Mouse (Mus musculus) kidney, postnatal 36 days (tissue): ENCODE measurements around the gene Syn3.

ENCODE experiments used
- DNase-seq, 2 experiments: peaks; one replicate each; pipeline ENCODE4 v3.0.0; 2021 to 2022; ENCODE audit warnings: mixed read lengths in 2 of 2

Syn3 gene

DNA sequence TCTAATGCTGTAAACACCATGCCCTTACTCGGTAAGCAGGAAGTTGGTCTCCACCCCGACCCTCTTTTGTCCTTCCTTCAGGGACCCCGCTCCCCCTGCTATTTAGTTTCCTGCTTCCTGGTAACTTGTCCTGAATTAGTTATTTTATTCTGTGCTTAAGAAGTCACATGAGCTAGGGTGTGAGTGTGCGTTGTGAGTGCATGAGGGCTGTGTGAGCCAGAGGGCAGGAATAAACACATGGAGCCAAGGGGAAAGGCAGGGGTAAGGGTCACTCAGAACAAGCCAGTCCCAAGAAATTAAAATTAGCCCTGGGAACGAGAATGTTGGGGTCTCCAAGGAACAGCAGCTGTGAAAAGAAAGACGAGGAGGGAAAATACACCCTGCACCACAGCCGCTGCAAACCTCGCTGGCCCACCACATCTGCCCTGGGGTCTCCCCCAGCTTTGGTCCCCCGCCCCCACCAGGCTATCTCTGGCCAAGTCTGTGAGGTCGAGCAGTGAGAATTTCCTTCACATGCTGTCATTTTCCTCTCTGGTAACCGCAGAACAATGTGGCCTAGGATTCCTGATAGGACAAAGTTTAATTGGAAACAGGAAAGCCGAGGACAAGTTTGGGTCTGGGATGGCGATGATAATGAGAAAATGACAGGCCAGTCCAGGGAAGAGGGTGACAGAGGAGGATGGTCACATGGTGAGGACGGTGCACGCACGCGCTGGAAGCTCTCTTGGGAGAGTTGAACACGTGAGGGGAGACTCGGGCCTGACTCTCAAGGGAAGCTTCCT is 225.1 kb downstream of the Syn3 start:
- DNase-seq, result peak; percentile 80 to 87

DNA sequence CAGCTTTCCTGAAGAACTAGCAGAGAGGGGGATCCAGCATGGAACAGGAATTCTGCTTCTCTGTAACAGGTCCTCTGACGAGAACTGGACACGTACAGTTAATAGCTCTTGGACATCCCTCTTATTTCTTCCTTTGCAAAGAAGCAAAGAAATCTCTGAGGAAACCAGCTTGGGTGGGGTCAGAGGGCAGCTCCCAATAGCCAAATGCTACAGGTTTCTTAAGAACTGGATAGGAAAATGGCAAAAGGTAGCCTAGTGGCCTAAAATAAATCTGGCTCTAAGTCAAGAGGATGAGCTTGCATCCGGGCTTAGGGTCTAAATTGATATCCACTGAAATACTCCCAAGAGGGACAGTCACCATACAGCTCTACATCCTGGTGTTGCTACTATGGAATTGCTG is 225.9 kb downstream of the Syn3 start:
- DNase-seq, result peak; percentile 38 to 55

DNA sequence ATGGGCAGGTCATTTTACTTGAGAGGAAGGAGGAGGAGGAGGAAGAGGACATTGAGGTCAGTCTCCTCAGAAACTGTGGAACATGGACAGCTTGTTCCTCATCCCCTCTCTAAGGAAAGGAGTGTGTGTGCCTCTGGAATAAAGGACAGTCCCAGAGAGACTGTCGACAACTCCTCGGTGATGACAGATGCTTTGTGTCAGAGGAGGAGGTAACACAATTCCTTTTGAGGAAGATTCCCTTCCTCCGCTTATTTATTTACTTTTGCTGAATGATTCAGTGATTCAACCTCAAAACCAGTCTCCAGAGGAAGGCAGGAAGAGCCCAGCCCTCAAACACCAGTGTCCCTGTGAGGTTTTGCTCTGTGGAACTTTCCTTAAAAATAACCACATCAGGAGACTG is 228.4 kb downstream of the Syn3 start:
- DNase-seq, result peak; percentile 11 to 67

- peak; percentile 34 to 58 for DNase-seq
Observed at GRCm38 (mm10) chr10:86264618-86265017, 234.1 kb downstream of the Syn3 start.

- no peak for DNase-seq
Observed at GRCm38 (mm10) chr10:86261725-86262124, 237.0 kb downstream of the Syn3 start.

GRCm38 (mm10) chr10:86258992-86259391 is 239.7 kb downstream of the Syn3 start:
- DNase-seq, result peak; percentile 44 to 68

DNA sequence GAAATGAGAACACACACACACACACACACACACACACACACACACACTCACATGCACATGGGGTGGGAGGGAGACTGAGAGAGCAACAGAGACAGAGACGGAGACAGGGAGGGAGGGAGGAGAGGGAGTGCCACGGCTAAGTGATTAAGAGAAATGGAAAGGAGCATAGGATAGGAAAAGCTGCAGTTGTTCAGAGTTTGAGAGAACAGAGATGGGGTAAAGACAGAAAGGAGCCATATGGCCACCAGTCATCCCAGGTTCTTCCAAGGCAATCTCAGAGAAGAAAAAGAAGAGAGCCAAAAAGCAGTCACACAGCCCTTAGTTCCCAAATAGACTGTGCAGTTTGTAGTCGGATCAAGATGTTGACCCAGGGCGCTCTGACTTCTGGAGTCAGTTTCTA is 240.7 kb downstream of the Syn3 start:
- no peak for DNase-seq

GRCm38 (mm10) chr10:86257045-86257444 is 241.7 kb downstream of the Syn3 start:
- no peak for DNase-seq

- DNase-seq, result no peak
Observed at GRCm38 (mm10) chr10:86256221-86256620, 242.5 kb downstream of the Syn3 start.

DNA sequence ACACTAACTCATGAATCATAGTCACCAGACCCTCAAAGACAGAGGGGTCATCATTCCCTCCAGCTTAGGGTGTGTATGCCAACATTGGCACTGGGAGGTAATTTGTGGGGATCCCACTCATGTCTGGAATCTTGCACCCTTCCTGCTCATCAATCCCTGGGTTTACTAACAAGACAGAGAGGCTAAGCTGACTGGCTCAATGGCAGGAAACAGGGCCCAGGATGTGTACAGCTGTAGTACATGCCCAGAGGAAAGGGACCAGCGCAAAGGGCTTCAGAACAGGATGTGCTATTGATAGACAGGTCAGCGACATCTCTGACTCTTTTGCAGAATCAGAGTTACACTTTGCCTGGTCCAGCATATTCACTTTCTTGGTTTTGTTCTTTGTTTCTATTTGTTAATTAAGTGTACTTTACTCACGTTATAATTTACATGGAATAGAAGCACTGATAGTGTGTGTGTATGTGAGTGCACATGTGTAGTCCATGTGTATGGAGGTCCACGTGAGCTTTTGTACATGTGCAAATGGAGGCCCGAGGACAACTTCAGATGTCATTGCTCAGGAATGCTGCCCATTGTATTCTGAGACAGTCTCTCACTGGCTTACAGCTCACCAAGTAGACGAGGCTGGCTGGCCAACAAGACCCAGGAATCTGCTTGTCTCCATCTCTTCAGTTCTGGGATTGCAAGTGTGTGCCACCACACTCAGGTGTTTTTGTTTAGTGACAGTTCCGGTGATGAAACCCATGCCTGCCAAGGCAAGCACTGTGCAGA is 248.4 kb downstream of the Syn3 start:
- DNase-seq, result peak in 1 of 2 experiments; percentile 22

GRCm38 (mm10) chr10:86249283-86249682 is 249.4 kb downstream of the Syn3 start:
- no peak for DNase-seq

GRCm38 (mm10) chr10:86248807-86249206 is 249.9 kb downstream of the Syn3 start:
- no peak for DNase-seq

DNA sequence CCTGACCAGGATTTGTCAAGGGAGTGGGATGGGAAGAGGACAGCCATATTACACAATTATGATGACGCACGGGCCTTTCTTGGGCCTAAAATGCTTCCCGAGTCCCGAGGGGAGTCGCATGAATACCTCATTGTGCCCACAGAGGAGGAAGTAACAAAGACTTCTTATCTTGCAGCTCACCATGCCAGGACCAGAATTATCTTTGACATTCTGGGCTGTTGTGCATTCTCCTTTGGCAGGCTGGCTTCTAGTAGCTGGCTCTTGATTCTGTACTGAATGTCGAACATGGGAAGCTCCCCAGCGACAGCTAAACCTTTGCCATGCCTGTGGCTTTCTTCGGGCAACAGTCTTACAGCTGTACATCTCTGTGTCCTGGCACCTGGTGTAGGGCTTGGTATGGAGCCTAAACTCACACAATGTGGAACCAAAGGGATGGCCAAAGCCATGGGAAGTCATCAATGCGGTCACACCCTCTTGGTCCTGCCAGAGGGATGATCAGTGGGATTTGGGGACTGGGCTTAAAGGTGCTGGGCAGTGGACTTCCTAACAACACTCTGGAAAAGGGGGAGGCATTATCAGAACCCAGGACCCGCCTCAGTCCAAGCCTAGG is 250.5 kb downstream of the Syn3 start:
- no peak for DNase-seq

- no peak for DNase-seq
Observed at GRCm38 (mm10) chr10:86245396-86245795, 253.3 kb downstream of the Syn3 start.

DNA sequence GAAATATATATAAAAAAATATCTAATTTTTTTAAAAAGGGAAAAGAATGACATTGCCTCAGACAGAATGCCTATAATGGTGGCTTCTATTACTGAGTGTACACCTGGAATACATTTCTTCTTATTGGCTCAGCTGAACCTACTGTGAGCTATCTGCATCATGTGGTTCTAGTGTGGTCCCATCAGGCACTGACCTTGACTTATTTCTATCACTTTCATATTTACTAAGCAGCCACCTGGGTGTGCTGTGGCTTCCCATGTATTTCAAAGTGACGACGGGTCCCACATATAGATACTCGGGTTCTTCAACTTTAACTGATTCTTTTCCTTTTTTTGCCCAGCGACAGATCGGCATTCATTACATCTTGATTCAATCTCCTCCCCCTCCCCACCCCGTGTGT is 255.2 kb downstream of the Syn3 start:
- no peak for DNase-seq

DNA sequence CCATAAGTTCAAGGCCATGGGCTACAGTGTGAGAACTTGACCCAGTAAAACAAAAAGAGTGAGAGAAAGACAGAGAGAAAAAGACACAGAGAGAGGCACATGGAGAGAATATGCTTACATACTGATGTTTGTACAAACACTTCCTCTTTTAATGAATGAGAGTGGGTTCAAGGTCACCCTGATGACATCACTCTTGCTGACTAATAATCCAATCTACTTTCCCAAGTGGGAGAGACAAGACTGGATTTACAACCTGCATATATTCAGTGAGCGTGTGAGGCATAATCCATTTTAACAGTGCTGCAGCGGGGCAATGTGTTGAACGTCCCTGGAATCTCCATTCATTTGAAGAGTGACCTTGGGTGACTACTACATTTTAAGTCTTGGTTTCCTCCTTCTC is 256.0 kb downstream of the Syn3 start:
- DNase-seq, result no peak

- no peak for DNase-seq
Observed at GRCm38 (mm10) chr10:86230006-86230405, 268.7 kb downstream of the Syn3 start.

GRCm38 (mm10) chr10:86225480-86225879 is 273.2 kb downstream of the Syn3 start:
- DNase-seq, result no peak

- DNase-seq, result no peak
Observed at GRCm38 (mm10) chr10:86218984-86219383, 279.7 kb downstream of the Syn3 start.

GRCm38 (mm10) chr10:86216836-86217235 is 281.9 kb downstream of the Syn3 start:
- no peak for DNase-seq

DNA sequence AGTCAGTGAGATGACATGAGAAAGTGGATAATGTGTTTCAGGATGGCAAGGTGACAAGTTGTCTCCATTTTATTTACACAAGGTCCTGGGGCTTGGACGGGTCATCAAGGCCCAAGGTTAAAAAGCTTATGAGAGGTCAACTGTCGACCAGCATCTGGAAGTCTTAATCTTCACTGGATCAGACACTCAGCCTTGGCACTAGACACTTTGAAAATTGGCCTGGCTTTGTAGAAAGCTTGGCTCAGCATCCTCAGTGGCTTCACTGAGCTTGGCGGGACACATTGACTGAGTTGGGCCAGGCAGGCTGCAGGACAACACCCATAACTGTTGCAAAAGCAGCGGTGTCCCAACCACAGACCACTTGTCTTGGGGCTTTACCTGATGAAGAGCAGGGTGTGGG is 286.6 kb downstream of the Syn3 start:
- peak; percentile 7 to 29 for DNase-seq

DNA sequence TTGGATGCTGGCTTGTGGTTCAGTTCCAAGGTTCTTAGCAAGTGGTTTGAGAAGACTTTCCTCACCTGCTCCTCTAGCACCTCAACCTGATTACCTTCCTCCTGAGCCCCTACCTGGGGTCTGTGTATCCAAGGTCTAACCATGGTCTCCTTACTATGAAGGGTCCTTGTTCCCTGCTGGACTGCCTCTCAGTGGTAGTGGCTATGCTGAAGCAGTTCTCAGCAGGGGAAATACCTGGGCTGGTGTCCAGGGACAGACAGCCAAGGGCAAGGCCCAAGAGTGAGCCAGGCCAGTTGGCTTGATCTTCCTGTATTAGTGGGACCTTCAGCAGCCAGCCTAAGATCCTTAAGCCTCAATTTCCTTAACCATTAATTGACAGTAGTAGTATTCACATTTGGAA is 294.8 kb downstream of the Syn3 start:
- peak; percentile 76 to 78 for DNase-seq

GRCm38 (mm10) chr10:86203175-86203574 is 295.5 kb downstream of the Syn3 start:
- peak; percentile 22 to 54 for DNase-seq

DNA sequence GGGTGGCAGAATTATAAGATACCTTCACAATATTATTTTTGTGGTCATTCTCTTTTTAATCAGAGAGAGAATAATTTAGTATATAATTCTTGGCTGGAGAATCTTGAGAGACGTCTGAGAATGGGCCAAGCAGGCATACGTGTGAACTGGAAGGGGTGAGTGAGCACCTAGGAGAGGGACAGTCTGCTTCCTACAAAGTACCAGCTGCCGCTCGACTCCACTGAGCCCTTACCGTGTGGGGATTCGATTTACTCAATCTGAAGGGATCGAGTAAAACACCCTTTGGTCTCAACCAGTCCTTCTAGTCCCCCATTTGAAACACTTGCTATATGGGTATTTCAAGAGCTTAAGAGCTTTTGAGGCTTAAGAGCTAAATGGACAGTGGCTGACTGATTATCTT is 296.9 kb downstream of the Syn3 start:
- no peak for DNase-seq
